Mouse (Mus musculus) lung, adult 2 months (tissue): ENCODE measurements around the gene Clstn2.

Experiments
- CTCF ChIP-seq: fragments of 200-500 bp; IDR thresholded peaks from 2 replicates; pipeline ENCODE4 v1.5.1; 2011; ENCODE audit warnings: mild to moderate bottlenecking, low read length, control low read depth; ENCODE audit not compliant: insufficient read depth
- POLR2A ChIP-seq: fragments of 200-500 bp; IDR thresholded peaks from 2 replicates; pipeline ENCODE4 v1.6.1; 2011; ENCODE audit warnings: low read depth, mild to moderate bottlenecking, control low read depth, low read length, borderline replicate concordance; ENCODE audit errors: extremely low read depth

GRCm38 (mm10) chr9:97629180-97629579 is 403.8 kb downstream of the Clstn2 start:
- TF ChIP-seq CTCF, result no peak
- no peak for TF ChIP-seq POLR2A
